Mouse (Mus musculus) olfactory bulb, adult 2 months (tissue): ENCODE data around the gene Mindy3.

Experiments
- CTCF ChIP-seq: fragments of 200-500 bp; IDR thresholded peaks from 2 replicates; pipeline ENCODE4 v1.5.1; 2012; ENCODE audit warnings: low read depth, mild to moderate bottlenecking, low read length, moderate library complexity; ENCODE audit not compliant: insufficient read depth
- POLR2A ChIP-seq: fragments of 200-500 bp; IDR thresholded peaks from 2 replicates; pipeline ENCODE4 v1.6.1; 2012; ENCODE audit warnings: mild to moderate bottlenecking, low read depth, low read length, moderate library complexity; ENCODE audit not compliant: insufficient read depth

GRCm38 (mm10) chr2:12318036-12318435, 101.2 kb downstream of the Mindy3 start:
- TF ChIP-seq CTCF (no peak), POLR2A (no peak)
